31 mouse cellular contexts compared by ENCODE assay signal in genomic region chr3:107875231-107875630, GRCm38 (mm10). TPM values are rescaled to one million over a fixed set of nuclear protein-coding genes. Genes with fewer than 3 reads are reported as not detected.
A peak's percentile ranks its signal among the peaks of the same experiment; 100 is the strongest.
DNase-seq lines count a peak whose midpoint lies in the region; TF ChIP-seq lines count a peak whose summit lies in the region.
"Had no signal": no experiment of that assay in that cellular context is flagged by ENCODE, and none has a peak within 500 bp of the region (broad histone marks: within the 10 kb centered on the region; RNA-seq: fewer than 3 reads in every experiment).

No protein-coding gene starts in this region.

- H3K36me3 ChIP-seq in small intestine, adult 2 months (ENCODE audit: control insufficient read depth, insufficient read depth, low read length), result peaks cover 23% of the 10 kb centered on the region
- H3K36me3 ChIP-seq: embryonic facial prominence, embryonic 12.5 days; forebrain, embryonic 15.5 days; heart, embryonic 13.5 days had no signal

- no peak for TF ChIP-seq POLR2A in small intestine, adult 2 months (IDR thresholded peaks at IDR 0.05; ENCODE audit: low read depth, low read length)

- DNase-seq in adrenal gland, postnatal 14 days, result peak; percentile 24
- no peak for DNase-seq in adrenal gland, postnatal 10 days
- peak; percentile 31 for DNase-seq in lung, postnatal 10 days
- DNase-seq in lung, adult 18-20 months, result no peak
- DNase-seq in brain, adult 2 months (ENCODE audit: low read depth, low spot score), result peak; percentile 43
- DNase-seq in left cerebral cortex, adult 11 months (ENCODE audit: low spot score), result no peak
- DNase-seq in retina, embryonic 14.5 days (ENCODE audit: low spot score), result no peak
- DNase-seq: adrenal gland, postnatal 36 days; cerebellum, adult 11 months; cerebellum, adult 8-10 months; cerebellum, postnatal 14 days; embryo, embryonic 11 days; gastrocnemius, postnatal 25 days; heart, postnatal 36 days had no signal

- 18% methylated on average over 6 of the region's 6 CpGs for WGBS in small intestine, adult 2 months

- no peak for TF ChIP-seq CTCF in small intestine, adult 2 months (IDR thresholded peaks at IDR 0.05; ENCODE audit: extremely low read depth, insufficient read length, insufficient replicate concordance, low read depth, low read length)

- peak overlapping the region; percentile 39 for H3K4me3 ChIP-seq in small intestine, adult 2 months (ENCODE audit: low read depth, low read length)
- H3K4me3 ChIP-seq: embryonic facial prominence, embryonic 12.5 days; forebrain, embryonic 15.5 days; heart, embryonic 13.5 days had no signal

- peaks cover 44% of the 10 kb centered on the region; the same call in 1 of the 2 replicates for H3K4me1 ChIP-seq in small intestine, adult 2 months (ENCODE audit: control insufficient read depth, insufficient read depth, insufficient read length, low read length)
- H3K4me1 ChIP-seq: embryonic facial prominence, embryonic 12.5 days; forebrain, embryonic 15.5 days had no signal

- no peaks in the 10 kb centered on the region for H3K27me3 ChIP-seq in small intestine, adult 2 months (ENCODE audit: control insufficient read depth, insufficient read depth, low read length)
- H3K27me3 ChIP-seq: embryonic facial prominence, embryonic 12.5 days; forebrain, embryonic 15.5 days; heart, embryonic 13.5 days; Patski had no signal

- peak overlapping the region; percentile 100 for H3K27ac ChIP-seq in small intestine, adult 2 months (ENCODE audit: insufficient read depth, low read depth, low read length)
- H3K27ac ChIP-seq: embryonic facial prominence, embryonic 12.5 days; forebrain, embryonic 15.5 days; heart, embryonic 13.5 days had no signal

RNA-seq across cellular contexts. Expression of gene Eps8l3, which starts 1.8 kb away (rescaled TPM):
- not detected in 2 replicates for total RNA-seq in adrenal gland, postnatal 14 days (2021)
- not detected for total RNA-seq in adrenal gland, postnatal 10 days (2021)
- polyA plus RNA-seq in small intestine, adult 2 months (2012; rRNA removed), result 127 and 351 TPM in 2 replicates
- total RNA-seq: adrenal gland, adult 18-20 months; adrenal gland, postnatal 36 days; common myeloid progenitor, adult 5-6 weeks; gastrocnemius, postnatal 25 days; granulocyte monocyte progenitor cell, adult 5-6 weeks; heart, postnatal 36 days had no signal
- polyA plus RNA-seq: activated CD4-positive, CD25-positive, alpha-beta regulatory T cell, adult 4 months; brain, embryonic 14.5 days; C2C12; embryonic facial prominence, embryonic 12.5 days; forebrain, embryonic 11.5 days; forebrain, embryonic 15.5 days; frontal cortex, adult 2 months; heart, embryonic 13.5 days; heart, postnatal 0 days; hindbrain, embryonic 11.5 days; hindbrain, embryonic 16.5 days; Patski had no signal

RNA-seq across cellular contexts. Expression of gene Gstm5, which starts 20.4 kb away (rescaled TPM):
- 28.2 and 30.2 TPM in 2 replicates for total RNA-seq in adrenal gland, postnatal 14 days (2021)
- 10 to 100 TPM; 30.1 to 32.3 TPM for total RNA-seq in adrenal gland, postnatal 10 days (2021)
- polyA plus RNA-seq in small intestine, adult 2 months (2012; rRNA removed), result 6.6 and 11.3 TPM in 2 replicates
- polyA plus RNA-seq: activated CD4-positive, CD25-positive, alpha-beta regulatory T cell, adult 4 months had no signal

RNA-seq across cellular contexts. Expression of gene Gstm7, which starts 56.4 kb away (rescaled TPM):
- total RNA-seq in adrenal gland, postnatal 14 days (2021), result 52.8 and 70.5 TPM in 2 replicates
- 10 to 100 TPM; 43.1 to 44.0 TPM for total RNA-seq in adrenal gland, postnatal 10 days (2021)
- 9.4 and 29.1 TPM in 2 replicates for polyA plus RNA-seq in small intestine, adult 2 months (2012; rRNA removed)
- total RNA-seq: MEL had no signal

Comparison
In these comparisons a context has a peak if more than half of its experiments do, and no peak if none do; other contexts are left out.
1. DNase-seq: peak in adrenal gland, postnatal 14 days (single experiment), lung, postnatal 10 days (single experiment) and brain, adult 2 months (single experiment); none in adrenal gland, postnatal 10 days (single experiment), lung, adult 18-20 months (0 of 2), left cerebral cortex, adult 11 months (single experiment) and retina, embryonic 14.5 days (single experiment).